Mouse (Mus musculus): ENCODE measurements around the gene Gm21992. TPM values are rescaled to one million over a fixed set of nuclear protein-coding genes. Genes with fewer than 3 reads are reported as not detected.
"Not testable (repeated sequence)": the region's sequence is repeated elsewhere in the genome, so short reads cannot be mapped to it uniquely, and the experiment has no call there.

Gm21992 gene
- polyA plus RNA-seq, 1 experiment, result 7.8 TPM

GRCm38 (mm10) chr19:4795929-4796328 is 15.5 kb downstream of the Gm21992 start:
- Histone ChIP-seq H3K27ac (ENCODE audit: insufficient read depth, low read length) (no peak overlapping the region), H3K4me1 (ENCODE audit: control insufficient read depth, insufficient read depth, low read length) (0 out of 2 replicates have a peak, but pooled peaks cover 2% of the 10 kb centered on the region), H3K4me3 (ENCODE audit: insufficient read depth, low read length) (no peak overlapping the region)
- TF ChIP-seq POLR2A (IDR thresholded peaks at IDR 0.05; ENCODE audit: low read depth, low read length), result no peak

- Histone ChIP-seq H3K4me3 (ENCODE audit: insufficient read depth, low read length) (peak within 1 kb of the TSS; percentile 96), H3K4me1 (ENCODE audit: control insufficient read depth, insufficient read depth, low read length) (0 out of 2 replicates have a peak, but pooled peaks cover 2% of the 10 kb centered on the region), H3K27ac (ENCODE audit: insufficient read depth, low read length) (peak within 1 kb of the TSS; percentile 85)
- TF ChIP-seq POLR2A (IDR thresholded peaks at IDR 0.05; ENCODE audit: low read depth, low read length) (peak; percentile 77), CTCF (IDR thresholded peaks at IDR 0.05; ENCODE audit: borderline replicate concordance, insufficient read depth, low read length) (no peak)
These were observed 17.5 kb downstream of the Gm21992 start, which contains the start of gene Rbm4 for GRCm38 (mm10) chr19:4793831-4794422. TSS of gene Rbm4 (minus strand) at chr19:4793901.

- TF ChIP-seq POLR2A (IDR thresholded peaks at IDR 0.05; ENCODE audit: low read depth, low read length) (peak; percentile 76; the same call in 1 of the 2 replicates), CTCF (IDR thresholded peaks at IDR 0.05; ENCODE audit: borderline replicate concordance, insufficient read depth, low read length) (no peak)
- Histone ChIP-seq H3K4me3 (ENCODE audit: insufficient read depth, low read length) (peak overlapping the region; percentile 96), H3K4me1 (ENCODE audit: control insufficient read depth, insufficient read depth, low read length) (0 out of 2 replicates have a peak, but pooled peaks cover 2% of the 10 kb centered on the region), H3K27ac (ENCODE audit: insufficient read depth, low read length) (peak overlapping the region; percentile 85)
These were observed 18.1 kb downstream of the Gm21992 start for GRCm38 (mm10) chr19:4793281-4793830.

- TF ChIP-seq CTCF (IDR thresholded peaks at IDR 0.05; ENCODE audit: borderline replicate concordance, insufficient read depth, low read length) (no peak), POLR2A (IDR thresholded peaks at IDR 0.05; ENCODE audit: low read depth, low read length) (no peak)
- Histone ChIP-seq H3K4me3 (ENCODE audit: insufficient read depth, low read length) (no peak overlapping the region), H3K27ac (ENCODE audit: insufficient read depth, low read length) (no peak overlapping the region), H3K4me1 (ENCODE audit: control insufficient read depth, insufficient read depth, low read length) (0 out of 2 replicates have a peak, but pooled peaks cover under 1% of the 10 kb centered on the region)
These were observed 25.1 kb downstream of the Gm21992 start for GRCm38 (mm10) chr19:4786313-4786712.

- Histone ChIP-seq H3K4me3 (ENCODE audit: insufficient read depth, low read length) (no peak overlapping the region), H3K4me1 (ENCODE audit: control insufficient read depth, insufficient read depth, low read length) (no peaks in the 10 kb centered on the region), H3K27ac (ENCODE audit: insufficient read depth, low read length) (no peak overlapping the region)
- TF ChIP-seq POLR2A (IDR thresholded peaks at IDR 0.05; ENCODE audit: low read depth, low read length), result no peak
- TF ChIP-seq CTCF (IDR thresholded peaks at IDR 0.05; ENCODE audit: borderline replicate concordance, insufficient read depth, low read length), result no peak
These were observed 26.2 kb downstream of the Gm21992 start for GRCm38 (mm10) chr19:4785206-4785605.

- Histone ChIP-seq H3K27ac (ENCODE audit: insufficient read depth, low read length) (no peak overlapping the region), H3K4me1 (ENCODE audit: control insufficient read depth, insufficient read depth, low read length) (no peaks in the 10 kb centered on the region), H3K4me3 (ENCODE audit: insufficient read depth, low read length) (no peak overlapping the region)
- TF ChIP-seq CTCF (IDR thresholded peaks at IDR 0.05; ENCODE audit: borderline replicate concordance, insufficient read depth, low read length) (no peak), POLR2A (IDR thresholded peaks at IDR 0.05; ENCODE audit: low read depth, low read length) (no peak)
These were observed 28.5 kb downstream of the Gm21992 start for GRCm38 (mm10) chr19:4782891-4783290.

GRCm38 (mm10) chr19:4772785-4773184 is 38.6 kb downstream of the Gm21992 start:
- TF ChIP-seq POLR2A (IDR thresholded peaks at IDR 0.05; ENCODE audit: low read depth, low read length) (no peak), CTCF (IDR thresholded peaks at IDR 0.05; ENCODE audit: borderline replicate concordance, insufficient read depth, low read length) (no peak)
- no peak overlapping the region for H3K4me3 ChIP-seq (ENCODE audit: insufficient read depth, low read length)
- H3K4me1 ChIP-seq (ENCODE audit: control insufficient read depth, insufficient read depth, low read length), result no peaks in the 10 kb centered on the region
- H3K27ac ChIP-seq (ENCODE audit: insufficient read depth, low read length), result no peak overlapping the region

- no peak for TF ChIP-seq POLR2A (IDR thresholded peaks at IDR 0.05; ENCODE audit: low read depth, low read length)
- no peak for TF ChIP-seq CTCF (IDR thresholded peaks at IDR 0.05; ENCODE audit: borderline replicate concordance, insufficient read depth, low read length)
These were observed 43.8 kb downstream of the Gm21992 start for GRCm38 (mm10) chr19:4767507-4768148.

GRCm38 (mm10) chr19:4762876-4763275 is 48.5 kb downstream of the Gm21992 start:
- Histone ChIP-seq H3K4me3 (ENCODE audit: insufficient read depth, low read length) (no peak overlapping the region), H3K27ac (ENCODE audit: insufficient read depth, low read length) (no peak overlapping the region), H3K4me1 (ENCODE audit: control insufficient read depth, insufficient read depth, low read length) (peaks cover under 1% of the 10 kb centered on the region)
- no peak for TF ChIP-seq CTCF (IDR thresholded peaks at IDR 0.05; ENCODE audit: borderline replicate concordance, insufficient read depth, low read length)
- no peak for TF ChIP-seq POLR2A (IDR thresholded peaks at IDR 0.05; ENCODE audit: low read depth, low read length)

More at GRCm38 (mm10) chr19:4767507-4768148, 43.8 kb downstream of the Gm21992 start:
- H3K4me3 ChIP-seq (ENCODE audit: insufficient read depth, low read length), result no peak overlapping the region
- H3K27ac ChIP-seq (ENCODE audit: insufficient read depth, low read length), result no peak overlapping the region
- H3K4me1 ChIP-seq (ENCODE audit: control insufficient read depth, insufficient read depth, low read length), result no peaks in the 10 kb centered on the region

- not testable (repeated sequence) for H3K4me1 ChIP-seq (ENCODE audit: control insufficient read depth, insufficient read depth, low read length); H3K27ac ChIP-seq (ENCODE audit: insufficient read depth, low read length); H3K4me3 ChIP-seq (ENCODE audit: insufficient read depth, low read length)
These were observed 50.9 kb downstream of the Gm21992 start for GRCm38 (mm10) chr19:4760544-4760943.

All from embryonic fibroblast, embryonic 13.5 days (primary cell).